Mouse (Mus musculus): ENCODE measurements around the gene Megf6.

Megf6 gene

DNA sequence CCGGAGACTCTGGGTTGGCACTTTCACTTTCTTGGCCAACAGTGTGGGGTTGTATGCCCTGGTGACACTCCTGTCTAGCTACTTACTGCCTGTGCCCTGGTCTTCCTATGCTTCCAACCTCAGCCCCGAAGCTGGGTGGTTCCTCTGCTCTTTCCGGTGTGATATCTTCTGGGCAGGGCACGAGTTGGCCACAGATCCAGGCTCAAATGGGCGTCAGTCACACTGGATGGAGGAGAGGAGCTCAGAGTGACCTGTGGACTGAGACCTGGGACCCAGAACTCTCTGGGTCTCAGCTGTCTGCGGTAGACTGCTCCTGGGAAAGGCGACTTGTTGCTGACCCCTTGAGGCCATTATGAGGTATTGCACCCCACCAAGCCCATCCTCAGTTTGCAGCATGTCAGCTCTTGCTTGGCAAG, 130.9 kb downstream of the Megf6 start, which contains the start of gene Arhgef16:
Gene Arhgef16, minus strand, starts transcription at position 211 of the 416 bp plus-strand sequence.
- in situ Hi-C loops (cut with MboI; ENCODE audit: unreplicated experiment in 2 of 2), result no loop called here

DNA sequence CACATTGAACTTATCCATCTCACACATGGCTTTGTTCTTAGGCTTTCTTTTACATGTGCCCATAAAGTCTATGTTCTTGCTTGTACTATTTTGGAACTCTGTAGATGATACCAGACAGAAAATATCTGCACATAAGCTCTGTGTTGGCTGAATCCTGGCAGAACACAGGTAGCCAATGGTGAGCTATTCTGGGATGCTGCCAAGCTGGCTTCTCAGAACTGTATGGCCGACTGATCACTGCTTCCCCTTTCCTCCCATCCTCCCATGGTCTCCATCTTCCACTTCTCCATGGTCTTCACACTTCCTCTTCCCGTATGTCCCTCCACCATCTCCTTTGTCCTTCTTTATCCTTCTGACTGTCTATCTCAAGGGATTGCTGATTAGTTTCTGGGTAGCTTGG, 138.6 kb downstream of the Megf6 start:
- in situ Hi-C loops (cut with MboI; ENCODE audit: unreplicated experiment in 2 of 2), result no loop called here

GRCm38 (mm10) chr4:154310576-154311262, 140.2 kb downstream of the Megf6 start:
- in situ Hi-C loops (cut with MboI; ENCODE audit: unreplicated experiment in 2 of 2), result no loop called here

- in situ Hi-C loops (cut with MboI; ENCODE audit: unreplicated experiment in 2 of 2), result no loop called here
Measured at GRCm38 (mm10) chr4:154312143-154312812, 141.7 kb downstream of the Megf6 start.

DNA sequence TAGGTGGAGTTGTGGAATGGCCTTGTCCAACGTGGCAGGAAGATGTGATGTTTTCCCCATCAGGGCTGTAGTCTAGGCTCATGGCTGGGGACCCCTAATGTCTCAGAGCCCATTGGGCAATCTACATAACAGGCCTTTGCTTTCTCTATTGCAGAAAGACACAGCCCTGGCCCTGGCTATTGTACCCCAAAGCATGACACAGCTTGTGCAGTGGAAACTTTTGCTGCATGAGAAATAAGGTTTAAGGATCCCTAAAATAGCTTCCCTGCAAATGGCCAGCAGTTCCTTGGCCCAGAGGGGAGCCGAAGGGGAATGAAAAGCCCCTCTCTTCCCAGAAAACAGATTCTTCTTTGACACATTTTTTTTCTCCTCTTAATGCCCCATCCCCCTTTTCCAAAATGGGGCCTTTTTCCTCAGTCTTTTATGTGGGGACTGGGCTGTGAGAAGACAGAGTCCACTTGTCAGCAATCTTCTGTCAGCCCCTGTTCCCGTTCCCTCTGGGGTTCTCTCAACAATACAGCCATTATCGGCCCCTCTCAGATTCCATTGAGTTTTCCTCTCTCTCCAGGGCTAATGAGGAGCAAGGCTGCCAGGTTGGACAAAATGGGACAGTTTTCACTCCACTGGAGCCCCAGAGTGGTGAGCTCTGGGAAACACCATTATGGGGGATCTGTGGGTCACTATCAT, 142.5 kb downstream of the Megf6 start:
- in situ Hi-C loops (cut with MboI; ENCODE audit: unreplicated experiment in 2 of 2), result no loop called here

GRCm38 (mm10) chr4:154313622-154313967, 143.1 kb downstream of the Megf6 start:
- in situ Hi-C loops (cut with MboI; ENCODE audit: unreplicated experiment in 2 of 2), result no loop called here

Measured in v-Abl transformed pro-B cells (cell line).